Mouse (Mus musculus) kidney, embryonic 15.5 days (tissue): ENCODE results near the gene Fgfr2. TPM values are rescaled to one million over a fixed set of nuclear protein-coding genes. Genes with fewer than 3 reads are reported as not detected.
A peak's percentile ranks its signal among the peaks of the same experiment; 100 is the strongest.

Experiments used
- ATAC-seq: fragments of 200-750 bp; cut with Nextera tagmentation; replicated peaks from 2 replicates; pipeline ENCODE4 v1.8.0; 2017; ENCODE audit warnings: moderate TSS enrichment; ENCODE audit not compliant: low FRiP score
- H3K27ac ChIP-seq: fragments of 300-500 bp; sonication (generic); 2 replicates; pipeline ENCODE4 v1.5.1; 2015; ENCODE audit warnings: mild to moderate bottlenecking, inconsistent platforms
- H3K27me3 ChIP-seq: fragments of 300-500 bp; sonication (generic); 2 replicates; pipeline ENCODE4 v1.6.1; 2015; ENCODE audit warnings: inconsistent platforms
- H3K36me3 ChIP-seq: fragments of 300-500 bp; sonication (generic); 2 replicates; pipeline ENCODE4 v1.6.1; 2015; ENCODE audit warnings: inconsistent platforms
- H3K4me1 ChIP-seq: fragments of 300-500 bp; sonication (generic); 2 replicates; pipeline ENCODE4 v1.6.1; 2015; ENCODE audit warnings: inconsistent platforms
- H3K4me2 ChIP-seq: fragments of 300-500 bp; sonication (generic); 2 replicates; pipeline ENCODE4 v1.6.1; 2015; ENCODE audit warnings: moderate library complexity, mild to moderate bottlenecking, inconsistent platforms
- H3K4me3 ChIP-seq: fragments of 300-500 bp; sonication (generic); replicated peaks from 2 replicates; pipeline ENCODE4 v1.5.1; 2015; ENCODE audit warnings: mild to moderate bottlenecking, inconsistent platforms
- H3K9ac ChIP-seq: fragments of 300-500 bp; sonication (generic); 2 replicates; pipeline ENCODE4 v1.6.1; 2015; ENCODE audit warnings: mild to moderate bottlenecking, inconsistent platforms
- H3K9me3 ChIP-seq: fragments of 300-500 bp; sonication (generic); replicated peaks from 2 replicates; pipeline ENCODE4 v1.6.1; 2016; ENCODE audit warnings: inconsistent platforms
- WGBS: fragments of 180-500 bp; shearing (Covaris S2); methylation state at CpG from one replicate; pipeline ENCODE4 v1.1.7; 2015; ENCODE audit warnings: mixed read lengths; 5-methylcytosine and 5-hydroxymethylcytosine counted together
- polyA plus RNA-seq: library from polyadenylated mRNA; unstranded; fragments of >200 nt; fragmentation: Nextera tagmentation; extraction: Ambion mirVana; gene quantifications from 2 replicates; pipeline ENCODE4 v1.2.1, GENCODE M21; 2015

The Fgfr2 gene
- polyA plus RNA-seq, 1 experiment from 2014 or later, result 104 TPM

GRCm38 (mm10) chr7:130691931-130692330 lies 2431.2 kb downstream of the Fgfr2 start:
- Histone ChIP-seq H3K36me3 (no peaks in the 10 kb centered on the region), H3K9ac (peak overlapping the region; percentile 5; the same call in 1 of the 2 replicates), H3K4me3 (peak overlapping the region; percentile 57; the same call in 1 of the 2 replicates), H3K4me1 (peaks cover 73% of the 10 kb centered on the region), H3K4me2 (peak overlapping the region; percentile 78), H3K9me3 (no peaks in the 10 kb centered on the region), H3K27me3 (no peaks in the 10 kb centered on the region), H3K27ac (peak overlapping the region; percentile 95)
- no peak for ATAC-seq
- WGBS, result 38% methylated on average over 2 of the region's 2 CpGs

- Histone ChIP-seq H3K9me3 (no peaks in the 10 kb centered on the region), H3K9ac (no peak overlapping the region), H3K36me3 (no peaks in the 10 kb centered on the region), H3K27ac (no peak overlapping the region), H3K4me1 (peaks cover 67% of the 10 kb centered on the region), H3K4me2 (no peak overlapping the region), H3K27me3 (no peaks in the 10 kb centered on the region), H3K4me3 (no peak overlapping the region)
- 62% methylated on average over 6 of the region's 6 CpGs for WGBS
- no peak for ATAC-seq
Measured at GRCm38 (mm10) chr7:130690869-130691268, 2432.3 kb downstream of the Fgfr2 start.

GRCm38 (mm10) chr7:130688601-130689000 lies 2434.5 kb downstream of the Fgfr2 start:
- Histone ChIP-seq H3K9ac (no peak overlapping the region), H3K4me2 (no peak overlapping the region), H3K27ac (no peak overlapping the region), H3K27me3 (no peaks in the 10 kb centered on the region), H3K9me3 (no peaks in the 10 kb centered on the region), H3K36me3 (no peaks in the 10 kb centered on the region; the same call in 1 of the 2 replicates), H3K4me1 (peaks cover 44% of the 10 kb centered on the region), H3K4me3 (no peak overlapping the region)
- no peak for ATAC-seq
- WGBS, result 80% methylated on average over 4 of the region's 4 CpGs

DNA sequence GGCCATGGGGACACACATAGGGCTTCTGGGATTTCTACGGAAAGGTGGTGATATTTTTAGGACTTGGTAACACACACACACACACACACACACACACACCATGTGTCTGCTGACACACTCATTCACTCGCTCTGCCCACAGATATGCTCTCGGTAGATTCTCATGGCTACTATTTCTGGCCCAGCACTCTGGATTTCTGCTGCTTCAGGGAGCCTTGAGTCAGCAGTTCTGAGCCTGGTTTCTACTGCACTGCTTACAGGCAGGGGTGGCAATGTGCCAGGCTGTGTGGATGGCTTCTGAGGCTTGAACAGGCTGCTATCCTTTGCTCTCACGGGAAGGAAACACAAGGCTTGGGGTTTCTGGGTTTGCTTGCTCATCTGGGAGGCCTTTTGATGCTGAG lies 2441.4 kb downstream of the Fgfr2 start:
- Histone ChIP-seq H3K4me2 (no peak overlapping the region), H3K9ac (no peak overlapping the region), H3K27me3 (no peaks in the 10 kb centered on the region), H3K9me3 (no peaks in the 10 kb centered on the region), H3K4me3 (no peak overlapping the region), H3K36me3 (peaks cover 6% of the 10 kb centered on the region; the same call in 1 of the 2 replicates), H3K4me1 (peaks cover 8% of the 10 kb centered on the region), H3K27ac (no peak overlapping the region)
- ATAC-seq, result no peak
- WGBS, result 76% methylated on average over 4 of the region's 4 CpGs

- Histone ChIP-seq H3K27me3 (no peaks in the 10 kb centered on the region), H3K4me2 (no peak overlapping the region), H3K4me1 (peaks cover 9% of the 10 kb centered on the region), H3K36me3 (peaks cover 23% of the 10 kb centered on the region), H3K9me3 (0 out of 2 replicates have a peak, but pooled peaks cover 4% of the 10 kb centered on the region), H3K9ac (no peak overlapping the region), H3K27ac (no peak overlapping the region), H3K4me3 (no peak overlapping the region)
- no peak for ATAC-seq
- 80% methylated on average over 6 of the region's 6 CpGs for whole genome bisulfite sequencing
Measured at GRCm38 (mm10) chr7:130678414-130678813, 2444.7 kb downstream of the Fgfr2 start.

DNA sequence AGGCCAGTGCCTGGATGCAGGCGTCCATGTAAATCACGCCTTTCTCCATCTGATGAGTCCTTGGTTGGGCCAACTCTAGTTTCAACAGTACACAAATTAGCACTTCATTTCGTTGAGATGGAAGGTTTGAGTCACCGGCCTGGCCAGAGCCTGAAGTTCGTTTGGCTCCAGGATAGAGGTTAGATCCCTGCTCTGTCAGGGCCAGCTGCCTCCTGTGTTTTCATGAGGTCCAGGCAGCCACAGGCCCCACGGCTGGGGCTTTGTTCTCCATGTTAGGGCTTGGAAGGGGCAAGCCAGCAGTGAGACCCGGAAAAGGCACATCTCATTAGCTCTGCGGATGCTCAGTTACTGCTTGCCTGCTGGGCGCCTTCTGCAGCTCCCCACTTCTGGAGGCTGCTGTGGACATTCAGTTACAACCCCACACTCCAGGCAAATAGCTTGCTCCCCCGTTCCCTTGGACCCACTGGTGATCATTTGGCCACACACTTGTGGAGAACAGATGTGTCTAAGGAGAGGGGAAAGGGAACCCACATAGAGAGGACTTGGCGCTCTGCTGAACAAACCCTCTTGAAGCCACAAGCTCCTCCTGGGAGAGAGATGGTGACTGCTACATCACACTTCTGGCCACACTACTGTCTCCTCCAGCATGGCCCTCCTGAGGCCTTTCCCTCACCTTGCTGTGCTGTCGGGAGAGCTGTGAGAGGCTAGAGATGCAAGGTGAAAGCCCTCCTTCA lies 2445.4 kb downstream of the Fgfr2 start:
- Histone ChIP-seq H3K36me3 (peaks cover 23% of the 10 kb centered on the region), H3K27ac (0 out of 2 replicates have a peak overlapping the region, but pooled peaks have one; percentile 0), H3K9me3 (0 out of 2 replicates have a peak, but pooled peaks cover 4% of the 10 kb centered on the region), H3K4me1 (peaks cover 9% of the 10 kb centered on the region), H3K27me3 (no peaks in the 10 kb centered on the region), H3K4me2 (no peak overlapping the region), H3K9ac (no peak overlapping the region), H3K4me3 (no peak overlapping the region)
- ATAC-seq, result no peak
- WGBS, result 75% methylated on average over 12 of the region's 12 CpGs

DNA sequence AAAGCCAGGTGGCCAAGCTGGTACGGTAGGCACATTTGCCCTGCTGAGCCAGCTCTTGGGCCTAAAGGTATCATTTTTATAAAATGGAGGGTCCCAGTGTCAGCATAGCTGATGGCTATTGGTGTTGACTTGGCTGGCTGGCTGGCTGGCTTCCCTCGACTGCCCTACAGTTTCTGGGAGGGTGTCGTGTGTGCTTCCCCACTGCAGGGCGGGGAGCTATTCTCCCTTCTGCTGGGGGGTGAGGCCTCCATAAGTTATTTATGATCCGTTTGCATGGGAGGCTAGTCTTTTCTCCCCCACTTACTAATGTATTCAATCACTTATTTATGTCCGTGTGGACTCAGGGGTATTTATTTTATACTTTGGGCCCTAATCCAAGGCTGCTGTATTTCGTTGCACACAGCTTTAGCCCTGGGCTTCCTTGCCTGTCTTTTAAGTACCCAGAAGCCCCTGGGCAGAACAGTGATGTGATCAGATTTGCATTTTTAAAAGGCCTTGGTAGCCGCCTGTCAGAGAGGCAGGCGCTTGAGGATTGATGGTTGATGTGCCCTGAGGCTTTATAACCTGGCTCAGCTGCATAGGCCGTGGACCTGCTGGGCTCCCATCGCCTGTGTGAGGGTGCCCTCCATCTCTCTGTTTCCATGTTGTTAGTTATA lies 2446.1 kb downstream of the Fgfr2 start:
- Histone ChIP-seq H3K36me3 (peaks cover 23% of the 10 kb centered on the region), H3K27me3 (no peaks in the 10 kb centered on the region), H3K27ac (0 out of 2 replicates have a peak overlapping the region, but pooled peaks have one; percentile 0), H3K4me2 (no peak overlapping the region), H3K4me1 (peaks cover 10% of the 10 kb centered on the region), H3K9ac (no peak overlapping the region), H3K4me3 (no peak overlapping the region), H3K9me3 (0 out of 2 replicates have a peak, but pooled peaks cover 4% of the 10 kb centered on the region)
- ATAC-seq, result no peak
- 58% methylated on average over 11 of the region's 11 CpGs for WGBS

DNA sequence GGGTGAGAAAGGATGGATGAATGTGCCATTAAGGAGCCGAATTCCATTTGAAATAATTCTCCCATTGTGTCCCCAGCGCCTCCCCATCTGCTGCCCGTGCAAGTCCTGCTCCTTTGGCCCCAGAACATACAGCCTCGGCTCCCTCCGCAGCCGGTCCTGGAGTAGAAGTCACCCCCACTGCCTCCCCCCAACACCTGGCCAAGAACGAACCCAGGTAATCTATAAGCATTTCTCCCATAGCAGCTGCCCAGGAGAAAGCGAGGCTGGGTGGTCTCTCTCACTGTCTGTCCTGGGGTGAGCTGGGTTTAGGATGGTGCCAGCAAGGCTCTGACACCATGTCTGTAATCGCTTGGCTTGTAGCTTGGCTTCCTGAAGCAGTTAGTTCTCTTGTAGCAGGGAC lies 2448.6 kb downstream of the Fgfr2 start:
- no peak overlapping the region for H3K4me3 ChIP-seq
- H3K27me3 ChIP-seq, result no peaks in the 10 kb centered on the region
- no peak overlapping the region for H3K27ac ChIP-seq
- H3K9ac ChIP-seq, result no peak overlapping the region
- H3K4me1 ChIP-seq, result peaks cover 34% of the 10 kb centered on the region
- ATAC-seq, result no peak
- H3K9me3 ChIP-seq, result 0 out of 2 replicates have a peak, but pooled peaks cover 4% of the 10 kb centered on the region
- H3K36me3 ChIP-seq, result peaks cover 23% of the 10 kb centered on the region
- 85% methylated on average over 9 of the region's 9 CpGs for WGBS
- no peak overlapping the region for H3K4me2 ChIP-seq

DNA sequence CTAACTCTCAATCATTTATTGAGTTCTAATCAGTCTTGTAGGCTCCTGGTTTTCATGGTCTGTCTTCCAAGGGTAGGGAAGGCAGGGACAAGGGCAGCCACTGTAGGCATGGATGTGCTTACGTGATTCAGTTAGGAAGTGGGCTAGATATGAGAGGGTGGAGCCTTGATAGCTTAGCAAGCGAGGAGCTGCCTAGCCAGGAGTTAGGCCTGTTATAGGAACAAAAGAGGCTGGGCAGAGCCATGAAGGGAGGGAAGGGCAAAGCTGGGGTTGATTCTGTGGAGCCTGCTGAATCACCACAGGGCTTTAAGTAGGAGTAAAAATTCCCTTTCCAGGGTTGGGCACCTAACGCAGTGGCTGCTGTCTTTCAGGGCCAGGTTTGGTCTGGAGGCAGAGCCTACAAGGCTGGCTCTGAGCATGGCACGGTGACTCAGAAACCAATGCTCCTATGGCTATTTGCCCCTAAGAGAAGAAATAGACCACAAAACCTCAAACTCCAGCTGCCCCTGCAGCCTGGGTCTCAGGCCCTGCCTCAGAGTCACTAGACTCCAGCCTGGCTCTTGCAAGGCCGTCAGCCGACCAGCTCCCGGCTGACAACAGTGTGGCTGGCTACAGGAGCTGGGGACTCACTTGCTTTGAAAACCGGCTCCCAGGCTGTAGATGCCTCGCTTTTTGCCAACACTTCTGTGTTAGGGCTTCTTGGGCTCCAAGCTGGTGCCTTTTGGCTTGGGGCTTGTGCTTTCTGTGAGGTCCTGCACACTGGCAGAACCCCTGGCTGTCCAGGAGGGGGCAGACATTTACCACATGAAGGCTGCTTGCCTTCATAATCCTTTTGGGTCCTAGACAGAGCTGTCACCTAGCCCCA lies 2449.7 kb downstream of the Fgfr2 start:
- WGBS, result 69% methylated on average over 9 of the region's 9 CpGs
- ATAC-seq, result peak; percentile 35; the same call in 1 of the 2 replicates
- H3K27ac ChIP-seq, result 0 out of 2 replicates have a peak overlapping the region, but pooled peaks have one; percentile 13
- H3K4me2 ChIP-seq, result no peak overlapping the region
- H3K4me1 ChIP-seq, result peaks cover 44% of the 10 kb centered on the region
- no peaks in the 10 kb centered on the region for H3K27me3 ChIP-seq
- no peak overlapping the region for H3K9ac ChIP-seq
- 0 out of 2 replicates have a peak, but pooled peaks cover 4% of the 10 kb centered on the region for H3K9me3 ChIP-seq
- no peak overlapping the region for H3K4me3 ChIP-seq
- peaks cover 16% of the 10 kb centered on the region for H3K36me3 ChIP-seq

DNA sequence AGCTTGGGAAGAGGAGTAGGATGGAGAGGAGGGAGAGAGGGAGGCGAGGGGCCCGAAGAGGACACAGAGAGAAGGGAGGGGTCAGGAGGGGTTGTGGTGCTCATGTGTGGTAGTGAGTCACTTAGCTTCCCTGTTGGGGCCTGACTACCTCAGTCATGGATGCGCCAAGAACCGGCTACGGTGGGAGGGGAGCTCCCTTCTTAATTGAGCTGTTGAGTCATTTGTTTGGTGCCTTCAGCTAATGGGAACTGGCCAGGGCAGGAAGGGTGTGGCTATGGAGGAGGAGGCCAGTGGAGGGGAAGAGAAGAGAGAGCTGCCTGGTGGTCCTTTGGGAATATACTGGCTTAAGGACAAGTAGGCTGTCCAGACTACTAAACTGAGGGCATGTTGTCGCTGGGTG lies 2451.8 kb downstream of the Fgfr2 start:
- Histone ChIP-seq H3K36me3 (peaks cover 13% of the 10 kb centered on the region), H3K27ac (0 out of 2 replicates have a peak overlapping the region, but pooled peaks have one; percentile 48), H3K4me2 (no peak overlapping the region), H3K4me3 (no peak overlapping the region), H3K4me1 (peaks cover 39% of the 10 kb centered on the region), H3K9ac (no peak overlapping the region), H3K27me3 (no peaks in the 10 kb centered on the region), H3K9me3 (0 out of 2 replicates have a peak, but pooled peaks cover 2% of the 10 kb centered on the region)
- WGBS, result 51% methylated on average over 6 of the region's 6 CpGs
- ATAC-seq, result peak; percentile 47; the same call in 1 of the 2 replicates

DNA sequence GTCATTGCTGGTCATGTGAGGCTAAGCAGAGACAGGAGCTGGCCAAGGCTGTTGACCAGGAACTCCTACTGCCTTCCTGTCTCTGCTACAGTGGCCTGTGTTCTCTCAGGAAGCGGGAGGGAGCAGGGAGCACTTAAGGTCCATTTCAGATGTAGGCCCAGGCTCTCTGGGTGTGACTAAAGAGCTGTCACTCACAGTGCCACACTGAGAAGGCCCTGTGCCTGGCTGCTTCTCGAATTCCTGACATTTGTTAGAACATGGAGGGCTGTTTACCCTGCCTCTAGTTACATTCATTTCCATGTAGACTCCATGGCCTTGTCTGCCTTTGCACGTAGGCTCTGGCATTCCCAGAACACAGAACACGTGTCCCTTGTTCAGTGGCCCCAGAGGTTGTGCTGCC lies 2452.8 kb downstream of the Fgfr2 start:
- ATAC-seq, result no peak; the same call in 1 of the 2 replicates
- H3K27ac ChIP-seq, result peak overlapping the region; percentile 48
- 62% methylated on average over 4 of the region's 4 CpGs for WGBS
- no peak overlapping the region for H3K9ac ChIP-seq
- H3K9me3 ChIP-seq, result no peaks in the 10 kb centered on the region
- no peaks in the 10 kb centered on the region for H3K27me3 ChIP-seq
- peaks cover 11% of the 10 kb centered on the region for H3K36me3 ChIP-seq
- H3K4me2 ChIP-seq, result no peak overlapping the region
- peaks cover 39% of the 10 kb centered on the region for H3K4me1 ChIP-seq
- H3K4me3 ChIP-seq, result no peak overlapping the region
